Mouse (Mus musculus): ENCODE data around the gene Gm20826.
"Not testable (repeated sequence)": the region's sequence is repeated elsewhere in the genome, so short reads cannot be mapped to it uniquely, and the experiment has no call there.

Gm20826 gene

GRCm38 (mm10) chrY:7638389-7638788 is at the start of gene Gm20826:
Gm20826 (minus strand) TSS chrY:7638489.
- not testable (repeated sequence) for ATAC-seq (ENCODE audit: insufficient number of reproducible peaks, low FRiP score, low TSS enrichment)
